Mouse (Mus musculus): Measurements from ENCODE around the gene Stfa3. TPM values are rescaled to one million over a fixed set of nuclear protein-coding genes. Genes with fewer than 3 reads are reported as not detected.
A peak's percentile ranks its signal among the peaks of the same experiment; 100 is the strongest.

Gene Stfa3
- total and polyA plus RNA-seq, 3 experiments: not detected

GRCm38 (mm10) chr16:36492420-36492819 lies 37.2 kb upstream of the Stfa3 start:
- in situ Hi-C loops (cut with MboI; ENCODE audit: low pct_ligation_motif_present, low pct_unique_long_range_greater_than_20kb, low sequenced_read_pairs): no loop called here
- TF ChIP-seq TBP (conservative IDR thresholded peaks at IDR 0.05; ENCODE audit: low read depth, low read length) (no peak), KAT2A (IDR thresholded peaks at IDR 0.05; ENCODE audit: insufficient replicate concordance, low read length) (no peak), PAX5 (IDR thresholded peaks at IDR 0.05; ENCODE audit: low read length) (no peak), RCOR1 (conservative IDR thresholded peaks at IDR 0.05; ENCODE audit: low read depth, low read length) (no peak), POLR2AphosphoS2 (IDR thresholded peaks at IDR 0.05; ENCODE audit: low read depth, low read length) (no peak), TCF12 (IDR thresholded peaks at IDR 0.05; ENCODE audit: low read depth, low read length) (no peak), ELF1 (IDR thresholded peaks at IDR 0.05; ENCODE audit: low read depth, low read length) (no peak), CHD2 (IDR thresholded peaks at IDR 0.05; ENCODE audit: low read length) (no peak), EP300 (IDR thresholded peaks at IDR 0.05; ENCODE audit: low read length) (no peak), IRF4 (IDR thresholded peaks at IDR 0.05; ENCODE audit: low read depth, low read length) (no peak), MAX (IDR thresholded peaks at IDR 0.05; ENCODE audit: low read length) (no peak), ZC3H11A (IDR thresholded peaks at IDR 0.05; ENCODE audit: low read depth, low read length) (no peak), USF1 (IDR thresholded peaks at IDR 0.05; ENCODE audit: low read depth, low read length) (no peak), MAZ (IDR thresholded peaks at IDR 0.05; ENCODE audit: low read depth, low read length) (no peak), UBTF (IDR thresholded peaks at IDR 0.05; ENCODE audit: low read depth, low read length) (no peak), E2F4 (IDR thresholded peaks at IDR 0.05; ENCODE audit: insufficient replicate concordance, low read depth, low read length) (no peak), HCFC1 (IDR thresholded peaks at IDR 0.05; ENCODE audit: low read depth, low read length) (no peak), RAD21 (IDR thresholded peaks at IDR 0.05; ENCODE audit: low read depth, low read length) (no peak), CTCF (conservative IDR thresholded peaks at IDR 0.05 in 1 of 2, IDR thresholded peaks at IDR 0.05 in 1 of 2; ENCODE audit: low read depth in 2 of 2, low read length in 2 of 2) (no peak), SMC3 (IDR thresholded peaks at IDR 0.05; ENCODE audit: low read depth, low read length) (no peak)

GRCm38 (mm10) chr16:36476866-36477265 lies 21.7 kb upstream of the Stfa3 start:
- H3K4me1 ChIP-seq (ENCODE audit: control insufficient read depth in 1 of 2, insufficient read depth in 2 of 2): peaks cover 2 to 3% of the 10 kb centered on the region in 2 experiments; a peak in 1 of 4 replicates
- no peak overlapping the region for H3K4me2 ChIP-seq (ENCODE audit: insufficient read depth, low read depth, poor library complexity, severe bottlenecking)
- in situ Hi-C loops (cut with MboI; ENCODE audit: low pct_ligation_motif_present, low pct_unique_long_range_greater_than_20kb, low sequenced_read_pairs): loop anchor here (5.0 kb wide), 1 partner anchor 240 kb away; no protein-coding TSS in a partner anchor
- no peak overlapping the region for H3K4me3 ChIP-seq (replicated peaks in 1 of 3; ENCODE audit: low read depth in 2 of 3, low read length in 2 of 3, poor library complexity in 1 of 3)
- H3K9me3 ChIP-seq (replicated peaks; ENCODE audit: low read length): peaks cover 10% of the 10 kb centered on the region
- no peak overlapping the region for H3K27ac ChIP-seq (ENCODE audit: insufficient read depth, low read depth)
- dilution Hi-C loops (cut with MboI; ENCODE audit: extremely low pct_ligation_motif_present, extremely low pct_unique_long_range_greater_than_20kb, low sequenced_read_pairs): no loop called here
- peak; percentile 8 for DNase-seq (ENCODE audit: extremely low read depth)
- H3K79me2 ChIP-seq (replicated peaks; ENCODE audit: control insufficient read depth, extremely low read depth, insufficient read depth, poor library complexity, severe bottlenecking): no peaks in the 10 kb centered on the region
- H3K9ac ChIP-seq (ENCODE audit: insufficient read depth, low read depth): no peak overlapping the region
- no peaks in the 10 kb centered on the region for H3K27me3 ChIP-seq (replicated peaks)
- H3K36me3 ChIP-seq (replicated peaks in 1 of 2; ENCODE audit: control insufficient read depth in 1 of 2, insufficient read depth in 1 of 2, low read length in 1 of 2): no peaks in the 10 kb centered on the region
- TF ChIP-seq ETS1 (conservative IDR thresholded peaks at IDR 0.05; ENCODE audit: low read depth, low read length) (no peak), CHD1 (IDR thresholded peaks at IDR 0.05; ENCODE audit: low read depth, low read length) (no peak), MAFK (IDR thresholded peaks at IDR 0.05; ENCODE audit: insufficient replicate concordance, low read length) (0 out of 2 replicates have a peak, but pooled peaks have one; percentile 4), BHLHE40 (IDR thresholded peaks at IDR 0.05; ENCODE audit: low read depth, low read length) (peak; percentile 51), MXI1 (IDR thresholded peaks at IDR 0.05; ENCODE audit: low read depth, low read length) (no peak), HCFC1 (IDR thresholded peaks at IDR 0.05; ENCODE audit: low read depth, low read length) (no peak), EP300 (IDR thresholded peaks at IDR 0.05; ENCODE audit: low read length) (no peak; the same call in 1 of the 2 replicates), ZKSCAN1 (IDR thresholded peaks at IDR 0.05; ENCODE audit: borderline replicate concordance, low read depth, low read length) (no peak), CHD2 (IDR thresholded peaks at IDR 0.05; ENCODE audit: low read length) (no peak), ELF1 (IDR thresholded peaks at IDR 0.05; ENCODE audit: low read depth, low read length) (no peak)

More at GRCm38 (mm10) chr16:36492420-36492819, 37.2 kb upstream of the Stfa3 start:
- dilution Hi-C loops (cut with MboI; ENCODE audit: extremely low pct_ligation_motif_present, extremely low pct_unique_long_range_greater_than_20kb, low sequenced_read_pairs): no loop called here
- no peak overlapping the region for H3K9ac ChIP-seq (ENCODE audit: insufficient read depth, low read depth)
- H3K4me1 ChIP-seq (ENCODE audit: control insufficient read depth in 1 of 2, insufficient read depth in 2 of 2): peaks cover 0 to 19% of the 10 kb centered on the region in 2 experiments; a peak in 2 of 4 replicates
- no peaks in the 10 kb centered on the region for H3K27me3 ChIP-seq (replicated peaks)
- H3K36me3 ChIP-seq (replicated peaks in 1 of 2; ENCODE audit: control insufficient read depth in 1 of 2, insufficient read depth in 1 of 2, low read length in 1 of 2): no peaks in the 10 kb centered on the region
- no peak overlapping the region for H3K4me3 ChIP-seq (replicated peaks in 1 of 3; ENCODE audit: low read depth in 2 of 3, low read length in 2 of 3, poor library complexity in 1 of 3)
- H3K4me2 ChIP-seq (ENCODE audit: insufficient read depth, low read depth, poor library complexity, severe bottlenecking): no peak overlapping the region
- no peak for DNase-seq (ENCODE audit: extremely low read depth)
- no peaks in the 10 kb centered on the region for H3K79me2 ChIP-seq (replicated peaks; ENCODE audit: control insufficient read depth, extremely low read depth, insufficient read depth, poor library complexity, severe bottlenecking)
- H3K27ac ChIP-seq (ENCODE audit: insufficient read depth, low read depth): no peak overlapping the region
- peaks cover 11% of the 10 kb centered on the region for H3K9me3 ChIP-seq (replicated peaks; ENCODE audit: low read length)
